Mouse (Mus musculus): ENCODE measurements at regions not wholly inside any gene's neighbourhood (a gene's known extent, or its start where the extent isn't known, plus 50 kb on each side); places are given as distances from the start of the nearest gene placed in this dataset.
A peak's percentile ranks its signal among the peaks of the same experiment; 100 is the strongest.

GRCm38 (mm10) chr13:93243076-93243475 is 50.9 kb upstream of the Tent2 start:
- ATAC-seq (ENCODE audit: low TSS enrichment), result peak; percentile 51; the same call in 1 of the 2 replicates

- ATAC-seq (ENCODE audit: low TSS enrichment), result peak; percentile 94
Observed at GRCm38 (mm10) chr13:93248711-93249110, 50.7 kb upstream of the Homer1 start.
